Mouse (Mus musculus): ENCODE measurements around the gene Gm10717.
A peak's percentile ranks its signal among the peaks of the same experiment; 100 is the strongest.
"Not testable (repeated sequence)": the region's sequence is repeated elsewhere in the genome, so short reads cannot be mapped to it uniquely, and the experiment has no call there.

Gm10717 gene

GRCm38 (mm10) chr9:3024912-3025467 lies at the start of gene Gm10717:
TSS of gene Gm10717 (plus strand) at chr9:3025417.
- DNase-seq (ENCODE audit: extremely low read depth, insufficient read length, low spot score), result not testable (repeated sequence)

DNA sequence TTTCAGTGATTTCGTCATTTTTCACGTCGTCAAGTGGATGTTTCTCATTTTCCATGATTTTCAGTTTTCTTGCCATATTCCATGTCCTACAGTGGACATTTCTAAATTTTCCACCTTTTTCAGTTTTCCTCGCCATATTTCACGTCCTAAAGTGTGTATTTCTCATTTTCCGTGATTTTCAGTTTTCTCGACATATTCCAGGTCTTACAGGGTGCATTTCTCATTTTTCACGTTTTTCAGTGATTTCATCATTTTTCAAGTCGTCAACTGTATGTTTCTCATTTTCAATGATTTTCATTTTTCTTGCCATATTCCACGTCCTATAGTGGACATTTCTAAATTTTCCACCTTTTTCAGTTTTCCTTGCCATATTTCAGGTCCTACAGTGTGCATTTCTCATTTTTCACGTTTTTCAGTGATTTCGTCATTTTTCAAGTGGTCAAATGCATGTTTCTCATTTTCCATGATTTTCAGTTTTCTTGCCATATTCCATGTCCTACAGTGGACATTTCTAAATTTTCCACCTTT lies 24.7 kb upstream of the Gm10717 start, which contains the start of gene Gm10722:
TSS of gene Gm10722 (plus strand) at position 478 of the 528 bp plus-strand sequence.
- DNase-seq (ENCODE audit: extremely low read depth, insufficient read length, low spot score), result peak; percentile 59

- DNase-seq (ENCODE audit: extremely low read depth, insufficient read length, low spot score), result not testable (repeated sequence)
Measured at GRCm38 (mm10) chr9:3001006-3001405, 24.2 kb upstream of the Gm10717 start.

DNA sequence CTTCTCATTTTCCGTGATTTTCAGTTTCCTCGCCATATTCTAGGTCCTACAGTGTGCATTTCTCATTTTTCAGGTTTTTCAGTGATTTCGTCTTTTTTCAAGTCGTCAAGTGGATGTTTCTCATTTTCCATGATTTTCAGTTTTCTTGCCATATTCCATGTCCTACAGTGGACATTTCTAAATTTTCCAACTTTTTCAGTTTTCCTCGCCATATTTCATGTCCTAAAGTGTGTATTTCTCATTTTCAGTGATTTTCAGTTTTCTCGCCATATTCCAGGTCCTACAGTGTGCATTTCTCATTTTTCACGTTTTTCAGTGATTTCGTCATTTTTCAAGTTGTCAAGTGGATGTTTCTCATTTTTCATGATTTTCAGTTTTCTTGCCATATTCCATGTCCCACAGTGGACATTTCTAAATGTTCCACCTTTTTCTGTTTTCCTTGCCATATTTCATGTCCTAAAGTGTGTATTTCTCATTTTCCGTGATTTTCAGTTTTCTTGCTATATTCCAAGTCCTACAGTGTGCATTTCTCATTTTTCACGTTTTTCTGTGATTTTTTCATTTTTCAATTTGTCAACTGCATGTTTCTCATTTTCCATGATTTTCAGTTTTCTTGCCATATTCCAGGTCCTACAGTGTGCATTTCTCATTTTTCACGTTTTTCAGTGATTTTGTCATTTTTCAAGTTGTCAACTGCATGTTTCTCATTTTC lies 23.1 kb upstream of the Gm10717 start:
- peak; percentile 27 for DNase-seq (ENCODE audit: extremely low read depth, insufficient read length, low spot score)

GRCm38 (mm10) chr9:3002794-3003396 lies 22.3 kb upstream of the Gm10717 start, which contains the start of gene Gm11168:
TSS of gene Gm11168 (plus strand) at chr9:3003346.
- not testable (repeated sequence) for DNase-seq (ENCODE audit: extremely low read depth, insufficient read length, low spot score)

- not testable (repeated sequence) for DNase-seq (ENCODE audit: extremely low read depth, insufficient read length, low spot score)
Measured at GRCm38 (mm10) chr9:3006179-3006578, 19.0 kb upstream of the Gm10717 start.

DNA sequence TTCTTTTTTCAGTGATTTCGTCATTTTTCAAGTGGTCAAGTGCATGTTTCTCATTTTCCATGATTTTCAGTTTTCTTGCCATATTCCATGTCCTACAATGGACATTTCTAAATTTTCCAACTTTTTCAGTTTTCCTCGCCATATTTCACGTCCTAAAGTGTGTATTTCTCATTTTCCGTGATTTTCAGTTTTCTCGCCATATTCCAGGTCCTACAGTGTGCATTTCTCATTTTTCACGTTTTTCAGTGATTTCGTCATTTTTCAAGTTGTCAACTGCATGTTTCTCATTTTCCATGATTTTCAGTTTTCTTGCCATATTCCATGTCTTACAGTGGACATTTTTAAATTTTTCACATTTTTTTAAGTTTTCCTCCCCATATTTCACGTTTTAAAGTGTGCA lies 18.6 kb upstream of the Gm10717 start:
- not testable (repeated sequence) for DNase-seq (ENCODE audit: extremely low read depth, insufficient read length, low spot score)

DNA sequence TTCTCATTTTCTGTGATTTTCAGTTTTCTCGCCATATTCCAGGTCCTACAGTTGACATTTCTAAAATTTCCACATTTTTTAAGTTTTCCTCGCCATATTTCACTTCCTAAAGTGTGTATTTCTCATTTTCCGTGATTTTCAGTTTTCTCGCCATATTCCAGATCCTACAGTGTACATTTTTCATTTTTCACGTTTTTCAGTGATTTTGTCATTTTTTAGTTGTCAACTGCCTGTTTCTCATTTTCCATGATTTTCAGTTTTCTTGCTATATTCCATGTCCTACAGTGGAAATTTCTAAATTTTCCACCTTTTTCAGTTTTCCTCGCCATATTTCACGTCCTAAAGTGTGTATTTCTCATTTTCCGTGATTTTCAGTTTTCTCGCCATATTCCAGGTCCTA lies 17.9 kb upstream of the Gm10717 start:
- peak; percentile 21 for DNase-seq (ENCODE audit: extremely low read depth, insufficient read length, low spot score)

DNA sequence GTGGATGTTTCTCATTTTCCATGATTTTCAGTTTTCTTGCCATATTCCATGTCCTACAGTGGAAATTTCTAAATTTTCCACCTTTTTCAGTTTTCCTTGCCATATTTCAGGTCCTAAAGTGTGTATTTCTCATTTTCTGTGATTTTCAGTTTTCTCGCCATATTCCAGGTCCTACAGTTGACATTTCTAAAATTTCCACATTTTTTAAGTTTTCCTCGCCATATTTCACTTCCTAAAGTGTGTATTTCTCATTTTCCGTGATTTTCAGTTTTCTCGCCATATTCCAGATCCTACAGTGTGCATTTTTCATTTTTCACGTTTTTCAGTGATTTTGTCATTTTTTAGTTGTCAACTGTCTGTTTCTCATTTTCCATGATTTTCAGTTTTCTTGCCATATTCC lies 15.9 kb upstream of the Gm10717 start:
- not testable (repeated sequence) for DNase-seq (ENCODE audit: extremely low read depth, insufficient read length, low spot score)

DNA sequence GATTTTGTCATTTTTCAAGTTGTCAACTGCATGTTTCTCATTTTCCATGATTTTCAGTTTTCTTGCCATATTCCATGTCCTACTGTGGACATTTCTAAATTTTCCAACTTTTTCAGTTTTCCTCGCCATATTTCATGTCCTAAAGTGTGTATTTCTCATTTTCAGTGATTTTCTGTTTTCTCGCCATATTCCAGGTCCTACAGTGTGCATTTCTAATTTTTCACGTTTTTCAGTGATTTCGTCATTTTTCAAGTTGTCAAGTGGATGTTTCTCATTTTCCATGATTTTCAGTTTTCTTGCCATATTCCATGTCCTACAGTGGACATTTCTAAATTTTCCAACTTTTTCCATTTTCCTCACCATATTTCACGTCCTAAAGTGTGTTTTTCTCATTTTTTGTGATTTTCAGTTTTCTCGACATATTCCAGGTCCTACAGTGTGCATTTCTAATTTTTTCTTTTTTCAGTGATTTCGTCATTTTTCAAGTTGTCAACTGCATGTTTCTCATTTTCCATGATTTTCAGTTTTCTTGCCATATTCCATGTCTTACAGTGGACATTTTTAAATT lies 13.1 kb upstream of the Gm10717 start:
- DNase-seq (ENCODE audit: extremely low read depth, insufficient read length, low spot score), result not testable (repeated sequence)

GRCm38 (mm10) chr9:3012733-3013279 lies 12.4 kb upstream of the Gm10717 start, which contains the start of gene Gm10721:
TSS of gene Gm10721 (plus strand) at chr9:3013140.
- not testable (repeated sequence) for DNase-seq (ENCODE audit: extremely low read depth, insufficient read length, low spot score)

DNA sequence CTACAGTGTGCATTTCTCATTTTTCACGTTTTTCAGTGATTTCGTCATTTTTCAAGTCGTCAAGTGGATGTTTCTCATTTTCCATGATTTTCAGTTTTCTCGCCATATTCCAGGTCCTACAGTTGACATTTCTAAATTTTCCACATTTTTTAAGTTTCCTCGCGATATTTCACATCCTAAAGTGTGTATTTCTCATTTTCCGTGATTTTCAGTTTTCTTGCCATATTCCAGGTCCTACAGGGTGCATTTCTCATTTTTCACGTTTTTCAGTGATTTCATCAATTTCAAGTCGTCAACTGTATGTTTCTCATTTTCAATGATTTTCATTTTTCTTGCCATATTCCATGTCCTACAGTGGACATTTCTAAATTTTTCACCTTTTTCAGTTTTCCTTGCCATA lies 9.9 kb upstream of the Gm10717 start, which contains the start of gene Gm10720:
TSS of gene Gm10720 (plus strand) at position 301 of the 400 bp plus-strand sequence.
- DNase-seq (ENCODE audit: extremely low read depth, insufficient read length, low spot score), result not testable (repeated sequence)

DNA sequence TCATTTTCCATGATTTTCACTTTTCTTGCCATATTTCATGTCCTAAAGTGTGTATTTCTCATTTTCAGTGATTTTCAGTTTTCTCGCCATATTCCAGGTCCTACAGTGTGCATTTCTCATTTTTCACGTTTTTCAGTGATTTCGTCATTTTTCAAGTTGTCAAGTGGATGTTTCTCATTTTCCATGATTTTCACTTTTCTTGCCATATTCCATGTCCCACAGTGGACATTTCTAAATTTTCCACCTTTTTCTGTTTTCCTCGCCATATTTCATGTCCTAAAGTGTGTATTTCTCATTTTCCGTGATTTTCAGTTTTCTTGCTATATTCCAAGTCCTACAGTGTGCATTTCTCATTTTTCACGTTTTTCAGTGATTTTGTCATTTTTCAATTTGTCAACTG lies 9.3 kb upstream of the Gm10717 start:
- DNase-seq (ENCODE audit: extremely low read depth, insufficient read length, low spot score), result not testable (repeated sequence)

GRCm38 (mm10) chr9:3017108-3017507 lies 8.1 kb upstream of the Gm10717 start, which contains the start of gene Gm10719:
TSS of gene Gm10719 (plus strand) at chr9:3017408.
- DNase-seq (ENCODE audit: extremely low read depth, insufficient read length, low spot score), result not testable (repeated sequence)

GRCm38 (mm10) chr9:3018944-3019343 lies 6.3 kb upstream of the Gm10717 start:
- DNase-seq (ENCODE audit: extremely low read depth, insufficient read length, low spot score), result not testable (repeated sequence)

DNA sequence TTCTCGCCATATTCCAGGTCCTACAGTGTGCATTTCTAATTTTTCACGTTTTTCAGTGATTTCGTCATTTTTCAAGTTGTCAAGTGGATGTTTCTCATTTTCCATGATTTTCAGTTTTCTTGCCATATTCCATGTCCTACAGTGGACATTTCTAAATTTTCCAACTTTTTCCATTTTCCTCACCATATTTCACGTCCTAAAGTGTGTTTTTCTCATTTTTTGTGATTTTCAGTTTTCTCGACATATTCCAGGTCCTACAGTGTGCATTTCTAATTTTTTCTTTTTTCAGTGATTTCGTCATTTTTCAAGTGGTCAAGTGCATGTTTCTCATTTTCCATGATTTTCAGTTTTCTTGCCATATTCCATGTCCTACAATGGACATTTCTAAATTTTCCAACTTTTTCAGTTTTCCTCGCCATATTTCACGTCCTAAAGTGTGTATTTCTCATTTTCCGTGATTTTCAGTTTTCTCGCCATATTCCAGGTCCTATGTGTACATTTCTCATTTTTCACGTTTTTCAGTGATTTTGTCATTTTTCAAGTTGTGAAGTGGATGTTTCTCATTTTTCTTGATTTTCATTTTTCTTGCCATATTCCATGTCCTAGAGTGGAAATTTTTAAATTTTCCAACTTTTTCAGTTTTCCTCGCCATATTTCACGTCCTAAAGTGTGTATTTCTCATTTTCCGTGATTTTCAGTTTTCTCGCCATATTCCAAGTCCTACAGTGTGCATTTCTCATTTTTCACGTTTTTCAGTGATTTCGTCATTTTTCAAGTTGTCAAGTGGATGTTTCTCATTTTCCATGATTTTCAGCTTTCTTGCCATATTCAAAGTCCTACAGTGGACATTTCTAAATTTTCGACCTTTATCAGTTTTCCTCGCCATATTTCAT lies 5.1 kb upstream of the Gm10717 start:
- not testable (repeated sequence) for DNase-seq (ENCODE audit: extremely low read depth, insufficient read length, low spot score)

DNA sequence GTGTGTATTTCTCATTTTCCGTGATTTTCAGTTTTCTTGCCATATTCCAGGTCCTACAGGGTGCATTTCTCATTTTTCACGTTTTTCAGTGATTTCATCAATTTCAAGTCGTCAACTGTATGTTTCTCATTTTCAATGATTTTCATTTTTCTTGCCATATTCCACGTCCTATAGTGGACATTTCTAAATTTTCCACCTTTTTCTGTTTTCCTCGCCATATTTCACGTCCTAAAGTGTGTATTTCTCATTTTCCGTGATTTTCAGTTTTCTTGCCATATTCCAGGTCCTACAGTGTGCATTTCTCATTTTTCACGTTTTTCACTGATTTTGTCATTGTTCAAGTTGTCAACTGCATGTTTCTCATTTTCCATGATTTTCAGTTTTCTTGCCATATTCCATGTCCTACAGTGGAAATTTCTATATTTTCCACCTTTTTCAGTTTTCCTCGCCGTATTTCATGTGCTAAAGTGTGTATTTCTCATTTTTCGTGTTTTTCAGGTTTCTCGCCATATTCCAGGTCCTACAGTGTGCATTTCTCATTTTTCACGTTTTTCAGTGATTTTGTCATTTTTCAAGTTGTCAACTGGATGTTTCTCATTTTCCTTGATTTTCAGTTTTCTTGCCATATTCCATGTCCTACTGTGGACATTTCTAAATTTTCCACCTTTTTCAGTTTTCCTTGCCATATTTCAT lies 2.8 kb upstream of the Gm10717 start:
- DNase-seq (ENCODE audit: extremely low read depth, insufficient read length, low spot score), result peak; percentile 1

DNA sequence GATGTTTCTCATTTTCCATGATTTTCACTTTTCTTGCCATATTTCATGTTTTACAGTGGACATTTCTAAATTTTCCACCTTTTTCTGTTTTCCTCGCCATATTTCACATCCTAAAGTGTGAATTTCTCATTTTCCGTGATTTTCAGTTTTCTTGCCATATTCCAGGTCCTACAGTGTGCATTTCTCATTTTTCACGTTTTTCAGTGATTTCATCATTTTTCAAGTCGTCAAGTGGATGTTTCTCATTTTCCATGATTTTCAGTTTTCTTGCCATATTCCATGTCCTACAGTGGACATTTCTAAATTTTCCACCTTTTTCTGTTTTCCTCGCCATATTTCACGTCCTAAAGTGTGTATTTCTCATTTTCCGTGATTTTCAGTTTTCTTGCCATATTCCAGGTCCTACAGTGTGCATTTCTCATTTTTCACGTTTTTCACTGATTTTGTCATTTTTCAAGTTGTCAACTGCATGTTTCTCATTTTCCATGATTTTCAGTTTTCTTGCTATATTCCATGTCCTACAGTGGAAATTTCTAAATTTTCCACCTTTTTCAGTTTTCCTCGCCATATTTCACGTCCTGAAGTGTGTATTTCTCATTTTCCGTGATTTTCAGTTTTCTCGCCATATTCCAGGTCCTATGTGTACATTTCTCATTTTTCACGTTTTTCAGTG lies 1.8 kb upstream of the Gm10717 start, which contains the start of gene Gm10718:
TSS of gene Gm10718 (plus strand) at position 236 of the 673 bp plus-strand sequence.
- not testable (repeated sequence) for DNase-seq (ENCODE audit: extremely low read depth, insufficient read length, low spot score)
